In the genomic region with DNA sequence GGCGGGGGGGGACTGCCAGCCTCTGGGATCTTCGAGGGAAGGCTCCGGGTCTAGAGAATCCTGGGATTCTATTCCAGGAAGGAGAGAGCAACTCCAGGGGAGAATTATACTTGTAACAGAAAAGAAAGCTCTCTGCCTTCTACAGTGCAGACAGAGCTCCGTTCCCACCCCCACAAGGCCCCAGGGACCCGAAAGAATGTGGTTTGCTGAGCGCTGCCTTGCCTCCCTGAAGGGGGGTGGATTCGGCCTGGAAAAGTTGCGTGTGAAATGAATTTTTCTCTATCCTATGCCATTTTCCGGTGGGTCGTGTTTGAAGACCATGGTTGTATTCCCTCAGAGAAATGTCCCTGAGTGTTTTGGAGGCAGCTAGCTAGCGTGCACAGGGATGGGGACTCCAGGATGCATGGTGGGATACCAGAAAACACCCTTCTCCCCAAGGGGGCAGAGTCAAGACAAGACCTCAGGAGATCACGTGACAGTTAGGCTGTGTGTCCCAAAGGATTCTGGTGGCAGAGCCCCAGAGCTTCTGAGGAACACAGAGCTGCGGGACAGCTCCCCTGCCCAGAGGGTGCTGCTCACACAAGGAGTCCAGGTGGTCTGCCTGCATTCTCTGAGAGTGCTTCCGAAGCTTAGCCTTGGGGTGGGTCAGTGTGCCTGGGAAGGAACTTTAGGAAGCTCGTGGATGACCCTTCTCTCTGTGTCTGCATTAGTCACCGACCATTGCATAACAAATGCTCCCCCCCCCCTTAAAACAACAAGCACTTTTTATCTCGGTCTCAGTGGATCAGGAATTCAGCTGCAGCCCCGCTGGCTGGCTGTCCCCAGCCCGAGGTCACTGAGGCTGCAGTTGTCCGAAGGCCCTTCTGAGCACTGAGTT, we compare ENCODE assay signal across 8 mouse cellular contexts. TPM values are rescaled to one million over a fixed set of nuclear protein-coding genes. Genes with fewer than 3 reads are reported as not detected.
DNase-seq lines count a peak whose midpoint lies in the region; ATAC-seq and TF ChIP-seq lines count a peak whose summit lies in the region.
"Had no signal": no experiment of that assay in that cellular context is flagged by ENCODE, and none has a peak within 500 bp of the region (broad histone marks: within the 10 kb centered on the region; RNA-seq: fewer than 3 reads in every experiment).

No protein-coding gene starts in this region.

- peak; percentile 25 for TF ChIP-seq CTCF in lung, postnatal 0 days (IDR thresholded peaks at IDR 0.05)

- H3K27ac ChIP-seq in embryonic facial prominence, embryonic 10.5 days (replicated peaks): peak overlapping the region; percentile 92
- H3K27ac ChIP-seq in heart, embryonic 10.5 days: peak overlapping the region; percentile 89
- peak overlapping the region; percentile 93 for H3K27ac ChIP-seq in kidney, embryonic 14.5 days (ENCODE audit: low read depth, low read length)
- H3K27ac ChIP-seq in lung, postnatal 0 days (ENCODE audit: low read length): peak overlapping the region; percentile 83

- H3K9ac ChIP-seq in kidney, embryonic 14.5 days (ENCODE audit: low read depth, low read length): peak overlapping the region; percentile 37
- H3K9ac ChIP-seq in lung, postnatal 0 days (replicated peaks; ENCODE audit: low read depth): no peak overlapping the region

- no peaks in the 10 kb centered on the region for H3K36me3 ChIP-seq in embryonic facial prominence, embryonic 10.5 days (replicated peaks)
- no peaks in the 10 kb centered on the region for H3K36me3 ChIP-seq in heart, embryonic 10.5 days
- no peaks in the 10 kb centered on the region for H3K36me3 ChIP-seq in kidney, embryonic 14.5 days (ENCODE audit: control insufficient read depth, insufficient read depth, low read length)
- no peaks in the 10 kb centered on the region for H3K36me3 ChIP-seq in lung, postnatal 0 days (ENCODE audit: insufficient read depth, low read length)

- H3K4me1 ChIP-seq in embryonic facial prominence, embryonic 10.5 days: peaks cover 67% of the 10 kb centered on the region
- H3K4me1 ChIP-seq in heart, embryonic 10.5 days: peaks cover 68% of the 10 kb centered on the region
- H3K4me1 ChIP-seq in kidney, embryonic 14.5 days (ENCODE audit: control insufficient read depth, insufficient read depth, low read length): peaks cover 56% of the 10 kb centered on the region
- H3K4me1 ChIP-seq in lung, postnatal 0 days (ENCODE audit: insufficient read depth, low read depth, low read length): peaks cover 20% of the 10 kb centered on the region

- no peak for TF ChIP-seq EP300 in lung, postnatal 0 days (IDR thresholded peaks at IDR 0.05)

- peak overlapping the region; percentile 30 for H3K4me2 ChIP-seq in kidney, embryonic 14.5 days (replicated peaks; ENCODE audit: low read depth, low read length)
- peak overlapping the region; percentile 27 for H3K4me2 ChIP-seq in lung, postnatal 0 days (replicated peaks; ENCODE audit: low read depth, low read length)

- peak; percentile 81 for DNase-seq in adrenal gland, postnatal 10 days
- DNase-seq in embryonic facial prominence, embryonic 10.5 days (ENCODE audit: low spot score): peak; percentile 68
- DNase-seq in heart, embryonic 10.5 days (ENCODE audit: low spot score): no peak
- DNase-seq in lung, postnatal 0 days (ENCODE audit: low spot score): peak; percentile 75
- DNase-seq in testis, postnatal 10 days (ENCODE audit: low spot score): peak; percentile 82
- DNase-seq in spleen, postnatal 10 days (ENCODE audit: low spot score in 2 of 2): no peak

- H3K4me3 ChIP-seq in embryonic facial prominence, embryonic 10.5 days: peak overlapping the region; percentile 45
- H3K4me3 ChIP-seq in heart, embryonic 10.5 days: peak overlapping the region; percentile 47
- no peak overlapping the region for H3K4me3 ChIP-seq in kidney, embryonic 14.5 days (ENCODE audit: low read length)
- no peak overlapping the region for H3K4me3 ChIP-seq in lung, postnatal 0 days (ENCODE audit: low read depth, low read length)

- no peak for ATAC-seq in kidney, embryonic 14.5 days (ENCODE audit: low FRiP score, low TSS enrichment)
- peak; percentile 49 for ATAC-seq in lung, postnatal 0 days

- H3K27me3 ChIP-seq in embryonic facial prominence, embryonic 10.5 days (replicated peaks; ENCODE audit: low read depth, poor library complexity, severe bottlenecking): peaks cover 6% of the 10 kb centered on the region
- H3K27me3 ChIP-seq in heart, embryonic 10.5 days (ENCODE audit: insufficient read depth, poor library complexity, severe bottlenecking): no peaks in the 10 kb centered on the region
- no peaks in the 10 kb centered on the region for H3K27me3 ChIP-seq in kidney, embryonic 14.5 days (ENCODE audit: control insufficient read depth, insufficient read depth, low read length)
- H3K27me3 ChIP-seq in lung, postnatal 0 days (replicated peaks; ENCODE audit: insufficient read depth, low read length): no peaks in the 10 kb centered on the region

- no peaks in the 10 kb centered on the region for H3K9me3 ChIP-seq in embryonic facial prominence, embryonic 10.5 days
- H3K9me3 ChIP-seq in heart, embryonic 10.5 days: no peaks in the 10 kb centered on the region
- H3K9me3 ChIP-seq in kidney, embryonic 14.5 days (ENCODE audit: control insufficient read depth, low read length): no peaks in the 10 kb centered on the region
- no peaks in the 10 kb centered on the region for H3K9me3 ChIP-seq in lung, postnatal 0 days (ENCODE audit: low read length)

- WGBS in embryonic facial prominence, embryonic 10.5 days: 8% methylated on average over 20 of the region's 20 CpGs
- WGBS in heart, embryonic 10.5 days: 4% methylated on average over 20 of the region's 20 CpGs
- 12% methylated on average over 20 of the region's 20 CpGs for WGBS in kidney, embryonic 14.5 days
- 12% methylated on average over 18 of the region's 20 CpGs for WGBS in lung, postnatal 0 days

RNA-seq across cellular contexts. Expression of gene Cstad, which starts 6.4 kb away (rescaled TPM):
- 1 to 10 TPM; 1.7 to 3.7 TPM for total RNA-seq in adrenal gland, postnatal 10 days (2021)
- polyA plus RNA-seq in embryonic facial prominence, embryonic 10.5 days (2016; fragmentation: Nextera tagmentation; extraction: Ambion mirVana): 0.44 and 0.86 TPM in 2 replicates
- 1.2 and 1.4 TPM in 2 replicates for polyA plus RNA-seq in heart, embryonic 10.5 days (2016; fragmentation: Nextera tagmentation; extraction: Ambion mirVana)
- 0.91 and 1.7 TPM in 2 replicates for polyA plus RNA-seq in kidney, embryonic 14.5 days (2014; fragmentation: Nextera tagmentation; extraction: Ambion mirVana)
- polyA plus RNA-seq in lung, postnatal 0 days (2015; fragmentation: Nextera tagmentation; extraction: Ambion mirVana): 1.9 and 2.3 TPM in 2 replicates
- total RNA-seq: common myeloid progenitor, adult 5-6 weeks had no signal

Comparison
In these comparisons a context has a peak if more than half of its experiments do, and no peak if none do; other contexts are left out.
1. DNase-seq: peak in adrenal gland, postnatal 10 days (single experiment), embryonic facial prominence, embryonic 10.5 days (single experiment), lung, postnatal 0 days (single experiment) and testis, postnatal 10 days (single experiment); none in heart, embryonic 10.5 days (single experiment) and spleen, postnatal 10 days (0 of 2).
2. H3K4me3 ChIP-seq: peak in embryonic facial prominence, embryonic 10.5 days (single experiment) and heart, embryonic 10.5 days (single experiment); none in kidney, embryonic 14.5 days (single experiment) and lung, postnatal 0 days (single experiment).
3. Peak in every context shown above with its lines, with median percentiles within 50 percentile points of each other: H3K27ac ChIP-seq.